Mouse (Mus musculus): ENCODE data around the gene Man2c1. TPM values are rescaled to one million over a fixed set of nuclear protein-coding genes. Genes with fewer than 3 reads are reported as not detected.
A peak's percentile ranks its signal among the peaks of the same experiment; 100 is the strongest.

The Man2c1 gene
- polyA plus RNA-seq, 1 experiment from 2014 or later: 73.7 TPM

DNA sequence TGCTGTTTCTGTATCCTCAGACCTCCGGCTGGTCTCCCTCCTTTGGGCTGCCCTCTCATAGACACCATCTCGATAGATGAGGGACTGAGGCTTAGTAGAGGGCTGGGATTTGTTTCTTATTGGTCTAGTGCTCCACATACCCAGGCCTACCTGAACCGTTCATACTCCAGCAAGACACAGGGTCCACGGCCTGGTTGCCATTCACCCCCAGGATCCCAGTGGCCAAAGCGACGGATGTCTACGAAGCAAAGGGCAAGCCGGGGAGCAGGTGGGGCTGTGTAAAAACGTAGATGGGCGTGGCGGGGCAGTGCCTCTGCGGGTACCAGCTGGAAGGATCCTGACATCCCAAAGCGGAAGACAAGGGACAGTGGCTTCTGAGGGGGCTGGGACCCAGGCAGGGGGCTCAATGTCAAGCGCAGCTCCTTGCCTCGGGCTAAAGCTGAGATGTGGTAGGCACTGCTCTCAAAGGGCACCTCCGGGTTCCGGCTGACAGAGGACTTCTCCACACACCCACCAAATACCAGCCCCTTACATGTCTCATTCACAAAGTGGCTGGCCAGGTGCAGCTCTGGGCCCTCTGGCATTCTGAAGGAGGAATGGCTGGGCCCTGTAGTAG is 16.1 kb downstream of the Man2c1 start:
- WGBS: 84% methylated on average over 17 of the region's 17 CpGs
- no peak overlapping the region for H3K4me3 ChIP-seq

DNA sequence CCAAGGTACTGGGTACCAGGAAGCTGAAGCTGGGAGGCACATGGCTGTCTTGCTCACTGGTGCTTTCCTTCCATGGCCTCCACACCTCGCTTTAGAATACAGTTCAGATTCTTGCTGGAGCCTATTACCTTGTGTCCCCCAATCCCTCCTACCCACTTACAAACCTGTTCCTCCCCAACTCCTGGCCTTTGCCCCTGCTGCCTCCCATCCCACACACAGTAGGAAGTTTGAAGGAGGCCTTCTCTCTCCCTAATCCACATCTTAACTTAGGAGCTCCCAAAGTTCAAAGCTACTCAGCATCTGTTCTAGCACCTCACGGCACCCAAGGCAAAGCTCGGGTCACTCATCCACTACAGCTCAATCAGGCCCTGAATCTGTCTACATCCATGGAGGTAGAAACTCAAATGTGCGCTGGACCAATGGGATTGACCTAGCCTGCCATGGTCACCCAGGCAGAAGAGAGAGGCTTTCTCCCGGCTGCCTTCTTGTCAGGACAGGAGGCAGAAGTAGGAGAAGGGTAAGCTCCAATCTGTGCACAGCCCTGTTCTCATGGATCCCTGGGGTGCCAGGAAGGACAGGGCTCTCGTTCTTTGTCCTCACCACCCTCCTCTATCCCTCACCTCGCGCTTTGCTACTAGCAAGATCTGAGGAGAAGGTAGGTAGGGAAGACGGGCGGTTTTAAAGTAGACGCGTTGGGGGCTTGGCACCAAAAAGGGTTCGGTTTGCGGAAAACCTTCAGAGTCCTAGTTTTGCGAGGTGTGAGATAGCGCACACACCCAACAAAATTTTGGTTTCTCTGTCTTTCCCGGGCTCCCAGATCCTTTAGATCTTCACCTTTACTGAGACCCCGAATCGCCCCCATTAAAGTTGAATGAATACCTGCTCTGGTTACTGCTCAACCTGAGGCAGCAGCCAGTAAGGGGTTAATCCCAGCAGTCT is 17.0 kb downstream of the Man2c1 start:
- DNase-seq (ENCODE audit: low spot score): peak; percentile 78
- no peaks in the 10 kb centered on the region for H3K27me3 ChIP-seq (ENCODE audit: insufficient read depth, poor library complexity, severe bottlenecking)
- H3K27ac ChIP-seq: peak overlapping the region; percentile 89
- peaks cover 15% of the 10 kb centered on the region for H3K4me1 ChIP-seq
- peaks cover 23% of the 10 kb centered on the region; the same call in 1 of the 2 replicates for H3K36me3 ChIP-seq
- H3K4me3 ChIP-seq: peak overlapping the region; percentile 66
- no peaks in the 10 kb centered on the region for H3K9me3 ChIP-seq
- 7% methylated on average over 19 of the region's 19 CpGs for WGBS

More for the DNA sequence above, 16.1 kb downstream of the Man2c1 start:
- peak; percentile 74 for DNase-seq (ENCODE audit: low spot score)
- no peak overlapping the region for H3K27ac ChIP-seq
- H3K4me1 ChIP-seq: peaks cover 17% of the 10 kb centered on the region
- peaks cover 32% of the 10 kb centered on the region for H3K36me3 ChIP-seq
- no peaks in the 10 kb centered on the region for H3K27me3 ChIP-seq (ENCODE audit: insufficient read depth, poor library complexity, severe bottlenecking)
- H3K9me3 ChIP-seq: no peaks in the 10 kb centered on the region

DNA sequence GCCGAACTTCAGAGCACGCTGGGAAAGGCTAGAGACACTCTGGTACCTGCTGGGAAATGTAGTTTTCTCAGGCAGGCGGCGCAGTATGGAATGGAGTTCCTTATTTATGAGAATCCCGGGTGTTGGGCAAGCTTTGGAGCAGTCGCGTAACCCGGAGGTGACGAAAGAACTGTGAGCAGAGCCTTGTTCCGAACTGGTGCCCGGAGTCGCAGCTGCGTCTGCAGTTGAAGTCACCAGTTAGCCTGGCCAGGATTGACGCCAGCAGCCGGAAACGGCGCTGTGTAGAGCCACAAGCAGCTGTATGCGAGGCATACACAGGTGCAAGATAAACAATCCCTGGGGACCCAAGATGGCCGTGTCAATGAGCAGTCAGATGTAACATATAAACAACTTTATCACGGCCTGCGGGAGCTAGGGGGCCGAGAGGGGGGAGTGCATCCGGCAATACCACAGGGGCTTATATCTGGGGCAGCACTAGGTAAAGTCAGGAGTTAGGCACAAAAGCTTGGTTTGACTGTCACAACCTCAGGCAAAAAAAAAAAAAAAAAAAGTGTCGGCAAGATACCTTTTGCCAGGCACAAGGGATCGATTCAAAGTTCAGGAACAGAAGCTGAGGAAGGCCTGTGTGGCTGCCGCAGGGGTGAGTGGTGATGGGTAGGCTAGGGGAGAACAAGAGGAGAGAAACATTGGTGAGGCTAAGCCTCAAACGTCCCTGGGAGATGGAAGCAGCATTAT is 17.8 kb downstream of the Man2c1 start, which contains the start of gene Neil1:
Gene Neil1 (minus strand): TSS at position 162 of the 735 bp plus-strand sequence.
- Histone ChIP-seq H3K4me1 (peaks cover 15% of the 10 kb centered on the region), H3K27me3 (ENCODE audit: insufficient read depth, poor library complexity, severe bottlenecking) (no peaks in the 10 kb centered on the region), H3K9me3 (no peaks in the 10 kb centered on the region), H3K27ac (peak within 1 kb of the TSS; percentile 89), H3K4me3 (peak within 1 kb of the TSS; percentile 66), H3K36me3 (peaks cover 14% of the 10 kb centered on the region; the same call in 1 of the 2 replicates)
- peak; percentile 96 for DNase-seq (ENCODE audit: low spot score)
- 1% methylated on average over 27 of the region's 27 CpGs for WGBS

GRCm38 (mm10) chr9:57149021-57149420 is 18.5 kb downstream of the Man2c1 start:
- 69% methylated on average over 6 of the region's 6 CpGs for WGBS
- Histone ChIP-seq H3K4me3 (peak overlapping the region; percentile 66), H3K4me1 (peaks cover 15% of the 10 kb centered on the region), H3K27ac (peak overlapping the region; percentile 89; the same call in 1 of the 2 replicates), H3K36me3 (peaks cover 8% of the 10 kb centered on the region; the same call in 1 of the 2 replicates), H3K9me3 (no peaks in the 10 kb centered on the region), H3K27me3 (ENCODE audit: insufficient read depth, poor library complexity, severe bottlenecking) (no peaks in the 10 kb centered on the region)
- no peak for DNase-seq (ENCODE audit: low spot score)

DNA sequence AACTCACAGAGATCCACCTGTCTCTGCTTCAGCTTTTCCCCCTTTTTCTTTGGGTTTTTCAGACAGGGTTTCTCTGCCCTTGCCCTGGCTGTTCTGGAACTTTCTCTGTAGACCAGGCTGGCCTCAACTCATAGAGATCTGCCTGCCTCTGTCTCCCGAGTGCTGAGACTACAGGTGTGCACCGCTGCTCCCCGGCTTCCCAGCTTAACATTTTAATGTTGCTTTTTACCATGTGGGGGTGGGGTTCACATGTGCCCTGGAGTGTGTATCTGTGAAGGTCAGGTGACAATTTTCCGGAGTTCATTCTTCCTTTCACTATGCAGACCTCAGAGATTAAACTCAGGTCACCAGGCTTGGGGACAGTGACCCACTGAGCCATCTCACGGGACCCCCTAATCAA is 19.7 kb downstream of the Man2c1 start:
- Histone ChIP-seq H3K27me3 (ENCODE audit: insufficient read depth, poor library complexity, severe bottlenecking) (no peaks in the 10 kb centered on the region), H3K4me1 (peaks cover 15% of the 10 kb centered on the region), H3K27ac (no peak overlapping the region), H3K4me3 (no peak overlapping the region), H3K36me3 (peaks cover 9% of the 10 kb centered on the region), H3K9me3 (no peaks in the 10 kb centered on the region)
- 79% methylated on average over 5 of the region's 5 CpGs for WGBS
- DNase-seq (ENCODE audit: low spot score): peak; percentile 30

DNA sequence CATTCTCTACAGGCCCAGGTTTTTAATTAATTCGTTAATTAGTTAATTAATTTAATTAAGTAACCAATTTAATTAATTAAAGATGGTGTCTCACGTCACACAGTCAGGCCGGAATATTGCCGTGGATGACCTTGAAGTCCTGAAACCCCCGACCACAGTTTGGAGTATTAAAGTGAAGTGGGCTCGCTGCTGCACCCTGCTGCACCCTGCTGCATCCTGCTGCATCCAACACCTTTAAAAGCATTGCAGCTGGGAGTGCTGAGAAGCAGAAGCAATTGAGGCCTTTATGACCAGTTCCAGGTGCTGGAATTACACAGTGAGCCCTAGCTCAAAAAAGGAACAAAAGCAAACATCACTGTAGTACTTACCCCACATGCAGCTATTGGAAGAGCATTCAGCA is 21.8 kb downstream of the Man2c1 start:
- Histone ChIP-seq H3K4me3 (no peak overlapping the region), H3K4me1 (peaks cover 20% of the 10 kb centered on the region), H3K9me3 (no peaks in the 10 kb centered on the region), H3K27me3 (ENCODE audit: insufficient read depth, poor library complexity, severe bottlenecking) (no peaks in the 10 kb centered on the region), H3K27ac (no peak overlapping the region), H3K36me3 (peaks cover 21% of the 10 kb centered on the region)
- WGBS: 42% methylated on average over 6 of the region's 6 CpGs
- peak; percentile 61 for DNase-seq (ENCODE audit: low spot score)

- no peaks in the 10 kb centered on the region for H3K9me3 ChIP-seq
- peaks cover 19% of the 10 kb centered on the region for H3K4me1 ChIP-seq
- H3K4me3 ChIP-seq: no peak overlapping the region
- H3K27ac ChIP-seq: no peak overlapping the region
- WGBS: 87% methylated on average over 7 of the region's 7 CpGs
- no peak for DNase-seq (ENCODE audit: low spot score)
- H3K27me3 ChIP-seq (ENCODE audit: insufficient read depth, poor library complexity, severe bottlenecking): no peaks in the 10 kb centered on the region
- H3K36me3 ChIP-seq: peaks cover 21% of the 10 kb centered on the region
These were observed 25.9 kb downstream of the Man2c1 start for GRCm38 (mm10) chr9:57156383-57156782.

DNA sequence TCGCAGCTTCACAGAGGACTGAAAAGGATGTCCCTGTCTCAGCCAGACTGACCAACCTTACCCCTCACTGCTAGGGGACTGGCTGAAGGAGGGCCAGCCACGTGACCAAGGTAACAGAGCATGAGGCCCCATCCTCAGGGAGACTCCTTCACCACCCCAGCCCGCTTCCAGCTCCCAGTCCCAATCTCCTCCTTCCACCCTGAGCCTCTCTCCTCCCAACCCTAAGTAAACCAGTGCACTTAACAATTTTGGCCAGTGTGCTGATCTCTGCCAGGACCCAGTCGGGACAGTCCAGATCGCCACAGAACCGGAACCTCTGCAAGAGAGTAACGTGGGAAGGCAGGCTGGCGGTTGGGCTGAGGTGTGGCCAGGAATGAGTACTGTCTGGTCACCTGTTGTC is 26.3 kb downstream of the Man2c1 start:
- 81% methylated on average over 8 of the region's 8 CpGs for WGBS
- Histone ChIP-seq H3K27ac (no peak overlapping the region), H3K4me1 (peaks cover 19% of the 10 kb centered on the region), H3K27me3 (ENCODE audit: insufficient read depth, poor library complexity, severe bottlenecking) (no peaks in the 10 kb centered on the region), H3K9me3 (no peaks in the 10 kb centered on the region), H3K4me3 (no peak overlapping the region), H3K36me3 (peaks cover 21% of the 10 kb centered on the region)
- DNase-seq (ENCODE audit: low spot score): no peak

DNA sequence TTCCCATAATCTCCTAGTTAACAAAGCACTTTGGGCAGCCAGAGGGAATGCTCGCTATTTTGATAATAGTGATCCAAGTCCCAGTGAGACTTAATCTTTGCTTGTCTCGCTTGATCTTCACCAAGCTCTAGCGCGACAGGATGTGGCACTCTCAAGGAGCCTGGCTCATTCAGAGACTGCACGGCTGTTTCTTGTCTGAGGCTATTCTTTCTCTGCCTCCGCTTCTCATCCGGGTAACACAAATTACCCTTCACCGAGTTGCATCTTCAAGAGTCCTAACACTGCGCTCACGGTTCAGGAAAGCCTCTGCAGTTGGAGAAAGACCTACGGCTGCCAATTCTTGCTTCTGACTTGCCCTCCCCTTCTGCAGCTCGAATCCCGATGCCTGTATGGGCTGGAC is 27.0 kb downstream of the Man2c1 start:
- Histone ChIP-seq H3K4me1 (peaks cover 19% of the 10 kb centered on the region), H3K27ac (peak overlapping the region; percentile 86), H3K27me3 (ENCODE audit: insufficient read depth, poor library complexity, severe bottlenecking) (no peaks in the 10 kb centered on the region), H3K4me3 (peak overlapping the region; percentile 73), H3K9me3 (no peaks in the 10 kb centered on the region), H3K36me3 (peaks cover 21% of the 10 kb centered on the region)
- 26% methylated on average over 13 of the region's 13 CpGs for WGBS
- DNase-seq (ENCODE audit: low spot score): no peak

GRCm38 (mm10) chr9:57158013-57158470 is 27.6 kb downstream of the Man2c1 start, which contains the start of gene Commd4:
Commd4 (minus strand) TSS chr9:57158331.
- DNase-seq (ENCODE audit: low spot score): peak; percentile 96
- H3K27ac ChIP-seq: peak within 1 kb of the TSS; percentile 86
- H3K36me3 ChIP-seq: peaks cover 21% of the 10 kb centered on the region
- peak within 1 kb of the TSS; percentile 73 for H3K4me3 ChIP-seq
- no peaks in the 10 kb centered on the region for H3K27me3 ChIP-seq (ENCODE audit: insufficient read depth, poor library complexity, severe bottlenecking)
- peaks cover 19% of the 10 kb centered on the region for H3K4me1 ChIP-seq
- WGBS: under 1% methylated on average over 24 of the region's 24 CpGs
- H3K9me3 ChIP-seq: no peaks in the 10 kb centered on the region

DNA sequence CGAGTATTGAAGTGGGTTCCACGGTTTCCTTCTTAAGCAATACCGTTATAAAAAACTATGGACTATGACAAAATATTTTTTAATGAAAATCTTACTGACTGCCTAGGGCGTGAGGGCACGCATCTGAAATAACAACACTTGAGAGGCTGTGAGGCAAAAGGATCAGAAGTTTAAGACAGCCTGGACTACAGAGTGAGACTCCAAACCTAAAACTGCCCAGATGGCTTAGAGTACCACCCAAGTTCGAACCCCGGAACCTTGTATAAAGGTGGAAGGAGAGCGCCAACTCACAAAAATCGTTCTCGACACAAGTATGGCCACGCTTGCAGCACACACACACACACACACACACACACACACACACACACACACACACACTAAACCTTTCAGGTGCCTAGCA is 28.0 kb downstream of the Man2c1 start:
- H3K9me3 ChIP-seq: no peaks in the 10 kb centered on the region
- no peaks in the 10 kb centered on the region for H3K27me3 ChIP-seq (ENCODE audit: insufficient read depth, poor library complexity, severe bottlenecking)
- peak overlapping the region; percentile 86 for H3K27ac ChIP-seq
- DNase-seq (ENCODE audit: low spot score): no peak
- H3K4me3 ChIP-seq: peak overlapping the region; percentile 73
- H3K36me3 ChIP-seq: peaks cover 21% of the 10 kb centered on the region
- 37% methylated on average over 11 of the region's 11 CpGs for WGBS
- H3K4me1 ChIP-seq: peaks cover 19% of the 10 kb centered on the region

DNA sequence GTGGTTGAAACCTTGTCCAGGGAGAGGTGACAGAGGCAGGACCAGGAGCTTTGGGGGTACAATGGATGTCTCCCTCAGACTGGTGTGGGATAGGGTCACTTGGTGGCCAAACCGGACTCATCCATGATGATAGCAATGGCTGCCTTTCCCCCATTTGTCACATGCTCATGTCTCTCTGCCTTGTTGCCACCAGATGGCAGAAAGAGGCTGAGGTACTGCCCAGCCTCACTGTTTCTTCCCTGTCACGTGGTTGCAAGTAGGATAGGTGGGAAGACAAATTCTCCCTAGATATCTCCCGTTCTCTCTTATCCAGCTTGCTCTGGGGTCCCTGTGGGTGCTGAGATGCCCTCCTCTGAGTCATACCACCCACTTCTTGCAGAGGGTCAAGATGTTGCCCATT is 32.0 kb downstream of the Man2c1 start:
- Histone ChIP-seq H3K27me3 (ENCODE audit: insufficient read depth, poor library complexity, severe bottlenecking) (no peaks in the 10 kb centered on the region), H3K9me3 (no peaks in the 10 kb centered on the region), H3K4me1 (peaks cover 9% of the 10 kb centered on the region), H3K36me3 (no peaks in the 10 kb centered on the region), H3K4me3 (no peak overlapping the region), H3K27ac (no peak overlapping the region)
- no peak for DNase-seq (ENCODE audit: low spot score)
- WGBS: 5% methylated on average over 3 of the region's 3 CpGs

Measured in heart, embryonic 10.5 days (tissue).